Mouse (Mus musculus) heart, embryonic 16.5 days (tissue): ENCODE measurements around the gene Rnf227. TPM values are rescaled to one million over a fixed set of nuclear protein-coding genes. Genes with fewer than 3 reads are reported as not detected.

ENCODE experiments used
- ATAC-seq: fragments of 200-750 bp; cut with Nextera tagmentation; replicated peaks from 2 replicates; pipeline ENCODE4 v1.8.0; 2017; ENCODE audit warnings: moderate number of reproducible peaks; ENCODE audit not compliant: insufficient read depth, low FRiP score; ENCODE audit errors: extremely low read depth
- H3K27ac ChIP-seq: fragments of 300-500 bp; sonication (generic); 2 replicates; pipeline ENCODE4 v1.5.1; 2014; ENCODE audit warnings: mild to moderate bottlenecking, low read length, control low read depth, moderate library complexity
- H3K27me3 ChIP-seq: fragments of 300-500 bp; sonication (generic); 2 replicates; pipeline ENCODE4 v1.6.1; 2014; ENCODE audit warnings: low read length, mixed read lengths; ENCODE audit not compliant: control insufficient read depth, insufficient read depth
- H3K36me3 ChIP-seq: fragments of 300-500 bp; sonication (generic); 2 replicates; pipeline ENCODE4 v1.6.1; 2014; ENCODE audit not compliant: control insufficient read depth, insufficient read depth
- H3K4me1 ChIP-seq: fragments of 300-500 bp; sonication (generic); 2 replicates; pipeline ENCODE4 v1.6.1; 2014; ENCODE audit warnings: low read length, mixed read lengths; ENCODE audit not compliant: control insufficient read depth, insufficient read depth
- H3K4me2 ChIP-seq: fragments of 300-500 bp; sonication (generic); 2 replicates; pipeline ENCODE4 v1.6.1; 2014; ENCODE audit warnings: low read depth, mild to moderate bottlenecking, control low read depth, low read length
- H3K4me3 ChIP-seq: fragments of 300-500 bp; sonication (generic); 2 replicates; pipeline ENCODE4 v1.5.1; 2014; ENCODE audit warnings: mild to moderate bottlenecking, control low read depth, low read length
- H3K9ac ChIP-seq: fragments of 300-500 bp; sonication (generic); 2 replicates; pipeline ENCODE4 v1.6.1; 2014; ENCODE audit warnings: low read length, control low read depth
- H3K9me3 ChIP-seq: fragments of 300-500 bp; sonication (generic); replicated peaks from 2 replicates; pipeline ENCODE4 v1.6.1; 2016; ENCODE audit warnings: low read length; ENCODE audit not compliant: control insufficient read depth
- WGBS: fragments of 180-500 bp; shearing (Covaris S2); extraction: QIAGEN DNeasy Blood & Tissue Kit; methylation state at CpG from one replicate; pipeline ENCODE4 v1.1.7; 2014; 5-methylcytosine and 5-hydroxymethylcytosine counted together
- polyA plus RNA-seq: library from polyadenylated mRNA; unstranded; fragments of >200 nt; fragmentation: Nextera tagmentation; extraction: Ambion mirVana; gene quantifications from 2 replicates; pipeline ENCODE4 v1.2.1, GENCODE M21; 2015

Gene Rnf227
- polyA plus RNA-seq, 1 experiment from 2014 or later, result 6.5 TPM

GRCm38 (mm10) chr11:69326408-69327156, 13.7 kb upstream of the Rnf227 start:
- Histone ChIP-seq H3K9ac (peak overlapping the region; percentile 76), H3K36me3 (no peaks in the 10 kb centered on the region), H3K9me3 (no peaks in the 10 kb centered on the region), H3K4me1 (peaks cover 34% of the 10 kb centered on the region), H3K4me2 (peak overlapping the region; percentile 99), H3K4me3 (peak overlapping the region; percentile 67), H3K27ac (no peak overlapping the region), H3K27me3 (peaks cover 10% of the 10 kb centered on the region; the same call in 1 of the 2 replicates)
- ATAC-seq, result no peak
- WGBS, result 1% methylated on average over 45 of the region's 45 CpGs

- Histone ChIP-seq H3K9ac (no peak overlapping the region), H3K4me1 (peaks cover 34% of the 10 kb centered on the region), H3K4me2 (peak overlapping the region; percentile 99; the same call in 1 of the 2 replicates), H3K4me3 (no peak overlapping the region), H3K27me3 (peaks cover 10% of the 10 kb centered on the region; the same call in 1 of the 2 replicates), H3K36me3 (no peaks in the 10 kb centered on the region), H3K27ac (no peak overlapping the region), H3K9me3 (no peaks in the 10 kb centered on the region)
- WGBS, result 21% methylated on average over 9 of the region's 9 CpGs
- ATAC-seq, result no peak
Measured at GRCm38 (mm10) chr11:69327157-69327442, 13.2 kb upstream of the Rnf227 start.

DNA sequence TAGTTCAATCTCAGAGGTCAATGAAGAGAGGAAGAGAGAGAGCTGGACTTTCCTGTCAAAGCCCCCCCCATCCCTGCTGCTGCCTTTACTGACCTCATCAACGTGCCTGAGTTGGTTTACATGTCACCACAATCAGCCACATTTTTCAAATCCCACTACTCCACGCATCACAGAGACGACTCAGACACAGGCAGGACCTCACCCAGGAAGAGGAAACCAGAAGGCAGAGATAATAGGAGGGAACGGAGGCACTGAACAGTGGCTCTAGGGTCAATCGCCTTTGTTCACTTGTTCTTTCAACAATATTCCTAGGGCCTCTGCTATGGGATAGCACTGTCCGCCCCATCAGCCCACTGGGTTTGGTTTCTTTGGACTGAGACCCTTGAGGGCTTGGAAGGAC, 12.6 kb upstream of the Rnf227 start:
- Histone ChIP-seq H3K27me3 (peaks cover 10% of the 10 kb centered on the region; the same call in 1 of the 2 replicates), H3K9me3 (no peaks in the 10 kb centered on the region), H3K36me3 (no peaks in the 10 kb centered on the region), H3K4me1 (peaks cover 28% of the 10 kb centered on the region), H3K4me2 (no peak overlapping the region), H3K27ac (no peak overlapping the region), H3K9ac (no peak overlapping the region), H3K4me3 (no peak overlapping the region)
- WGBS, result 45% methylated on average over 6 of the region's 6 CpGs
- no peak for ATAC-seq

DNA sequence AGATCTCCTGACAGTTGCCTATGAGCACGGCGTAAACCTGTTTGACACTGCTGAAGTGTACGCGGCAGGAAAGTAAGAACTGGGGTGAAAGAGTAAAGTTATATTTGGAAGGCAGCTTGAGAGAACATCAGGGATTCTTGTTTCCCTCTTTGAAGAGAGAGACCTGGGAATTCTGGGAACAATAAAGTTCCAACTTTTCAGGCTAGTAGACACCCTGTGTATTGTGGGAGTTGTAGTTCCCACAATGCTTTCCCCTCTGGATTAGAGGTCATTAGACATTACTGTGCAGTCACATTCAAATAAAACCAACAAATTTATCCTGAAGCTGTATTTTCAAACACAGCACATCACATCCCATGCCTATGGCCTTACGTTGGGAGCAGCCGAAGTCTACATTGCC, 11.7 kb upstream of the Rnf227 start:
- Histone ChIP-seq H3K4me2 (no peak overlapping the region), H3K9me3 (no peaks in the 10 kb centered on the region), H3K4me1 (peaks cover 24% of the 10 kb centered on the region), H3K4me3 (no peak overlapping the region), H3K36me3 (no peaks in the 10 kb centered on the region), H3K9ac (no peak overlapping the region), H3K27ac (no peak overlapping the region), H3K27me3 (peaks cover 10% of the 10 kb centered on the region; the same call in 1 of the 2 replicates)
- ATAC-seq, result no peak
- 89% methylated on average over 6 of the region's 6 CpGs for WGBS

- ATAC-seq, result no peak
- Histone ChIP-seq H3K4me2 (peak overlapping the region; percentile 65), H3K4me3 (no peak overlapping the region), H3K36me3 (no peaks in the 10 kb centered on the region), H3K4me1 (peaks cover 14% of the 10 kb centered on the region), H3K9me3 (no peaks in the 10 kb centered on the region), H3K27me3 (peaks cover 10% of the 10 kb centered on the region; the same call in 1 of the 2 replicates), H3K27ac (no peak overlapping the region), H3K9ac (peak overlapping the region; percentile 71; the same call in 1 of the 2 replicates)
- WGBS, result 88% methylated on average over 6 of the region's 6 CpGs
Measured at GRCm38 (mm10) chr11:69331152-69331551, 9.1 kb upstream of the Rnf227 start.

DNA sequence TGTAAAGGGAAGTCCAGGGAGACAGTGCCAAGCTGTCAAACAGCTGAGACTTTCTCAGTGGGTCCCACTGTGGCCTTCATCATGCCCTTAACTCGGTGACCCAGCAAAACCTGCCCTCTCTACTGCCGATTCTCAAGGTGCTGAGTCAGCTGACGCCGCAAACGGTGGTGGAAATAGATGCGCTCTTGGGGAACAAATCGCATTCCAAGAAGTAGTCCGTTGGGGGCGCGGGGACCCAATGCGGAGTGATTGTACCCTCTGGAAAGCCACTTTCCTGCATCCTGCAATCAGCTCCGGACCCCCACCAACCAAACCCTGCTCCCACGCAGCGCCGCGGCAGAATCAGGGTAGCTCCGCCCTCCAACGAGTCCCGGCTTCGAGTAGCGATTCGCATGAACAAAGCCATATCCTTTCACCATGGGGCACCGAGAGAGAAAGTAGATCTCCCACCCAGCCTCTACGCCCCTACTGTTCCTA, 8.3 kb upstream of the Rnf227 start:
- no peaks in the 10 kb centered on the region for H3K9me3 ChIP-seq
- peaks cover 7% of the 10 kb centered on the region; the same call in 1 of the 2 replicates for H3K27me3 ChIP-seq
- H3K27ac ChIP-seq, result no peak overlapping the region
- peak overlapping the region; percentile 65 for H3K4me3 ChIP-seq
- under 1% methylated on average over 24 of the region's 24 CpGs for WGBS
- no peaks in the 10 kb centered on the region for H3K36me3 ChIP-seq
- peaks cover 9% of the 10 kb centered on the region for H3K4me1 ChIP-seq
- peak; percentile 54 for ATAC-seq
- peak overlapping the region; percentile 65 for H3K4me2 ChIP-seq
- peak overlapping the region; percentile 71 for H3K9ac ChIP-seq

- H3K4me3 ChIP-seq, result no peak overlapping the region
- peak overlapping the region; percentile 71; the same call in 1 of the 2 replicates for H3K9ac ChIP-seq
- no peak overlapping the region for H3K27ac ChIP-seq
- no peak overlapping the region; the same call in 1 of the 2 replicates for H3K4me2 ChIP-seq
- H3K27me3 ChIP-seq, result 0 out of 2 replicates have a peak, but pooled peaks cover 5% of the 10 kb centered on the region
- peaks cover 7% of the 10 kb centered on the region for H3K4me1 ChIP-seq
- H3K36me3 ChIP-seq, result no peaks in the 10 kb centered on the region
- H3K9me3 ChIP-seq, result peaks cover 3% of the 10 kb centered on the region; the same call in 1 of the 2 replicates
- no peak for ATAC-seq
- WGBS, result 52% methylated on average over 8 of the region's 8 CpGs
Measured at GRCm38 (mm10) chr11:69332713-69333253, 7.5 kb upstream of the Rnf227 start.

DNA sequence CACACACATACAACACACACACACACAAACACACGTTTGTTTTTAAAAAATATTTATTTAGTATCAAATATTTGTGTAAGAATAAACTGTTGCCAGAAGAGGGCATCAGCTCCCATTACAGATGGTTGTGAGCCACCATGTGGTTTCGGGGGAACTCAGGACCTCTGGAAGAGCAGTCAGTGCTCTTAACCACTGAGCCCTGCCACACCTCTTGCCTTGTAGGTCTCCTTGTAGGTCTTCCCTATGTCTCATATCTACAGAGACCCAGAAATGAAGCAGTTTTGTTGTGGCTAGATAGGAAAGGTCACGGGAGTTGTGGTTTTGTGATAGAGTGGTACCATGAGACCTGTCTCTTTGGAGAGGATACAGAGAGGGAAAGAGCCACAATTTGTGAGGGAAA, 6.3 kb upstream of the Rnf227 start:
- no peak overlapping the region for H3K9ac ChIP-seq
- H3K4me1 ChIP-seq, result peaks cover 7% of the 10 kb centered on the region
- H3K27ac ChIP-seq, result no peak overlapping the region
- no peak for ATAC-seq
- H3K27me3 ChIP-seq, result no peaks in the 10 kb centered on the region
- no peak overlapping the region for H3K4me3 ChIP-seq
- no peak overlapping the region for H3K4me2 ChIP-seq
- no peaks in the 10 kb centered on the region for H3K36me3 ChIP-seq
- H3K9me3 ChIP-seq, result peaks cover 4% of the 10 kb centered on the region; the same call in 1 of the 2 replicates
- WGBS, result 46% methylated on average over 3 of the region's 3 CpGs

DNA sequence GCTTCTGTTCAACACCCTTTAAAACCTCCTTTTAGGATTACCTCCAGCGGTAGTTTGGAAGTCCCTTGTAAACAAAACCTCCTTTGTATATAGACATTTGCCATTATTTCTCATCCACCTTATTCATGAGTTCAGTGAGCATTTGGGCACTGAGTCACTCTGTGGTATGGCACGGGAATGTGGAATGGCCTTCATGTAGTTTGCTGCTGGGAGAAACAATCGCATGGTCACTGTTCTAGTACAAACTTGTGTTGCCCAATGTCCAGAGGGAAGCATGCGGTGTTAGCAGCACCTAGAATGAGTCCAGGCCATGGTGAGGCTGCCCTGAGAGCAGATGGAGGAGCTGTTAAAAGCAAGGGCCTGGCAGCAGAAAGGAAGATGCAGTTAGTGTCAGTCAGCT, 5.5 kb upstream of the Rnf227 start:
- ATAC-seq, result no peak
- no peak overlapping the region for H3K4me3 ChIP-seq
- H3K27me3 ChIP-seq, result peaks cover 5% of the 10 kb centered on the region
- H3K27ac ChIP-seq, result no peak overlapping the region
- H3K4me1 ChIP-seq, result peaks cover 7% of the 10 kb centered on the region
- no peaks in the 10 kb centered on the region for H3K36me3 ChIP-seq
- H3K9me3 ChIP-seq, result peaks cover 4% of the 10 kb centered on the region; the same call in 1 of the 2 replicates
- H3K4me2 ChIP-seq, result no peak overlapping the region
- WGBS, result 67% methylated on average over 4 of the region's 4 CpGs
- H3K9ac ChIP-seq, result no peak overlapping the region
